Mouse (Mus musculus) forebrain, embryonic 11.5 days (tissue): ENCODE data around the gene Ttf1. TPM values are rescaled to one million over a fixed set of nuclear protein-coding genes. Genes with fewer than 3 reads are reported as not detected.

Experiments
- ATAC-seq: fragments of 200-750 bp; cut with Nextera tagmentation; replicated peaks from 2 replicates; pipeline ENCODE4 v1.8.0; 2017; ENCODE audit warnings: moderate TSS enrichment; ENCODE audit not compliant: low FRiP score
- DNase-seq: peaks from one replicate; pipeline ENCODE4 v3.0.0-alpha.2; 2017; ENCODE audit warnings: low spot score
- H3K27ac ChIP-seq: fragments of 300-500 bp; sonication (generic); 2 replicates; pipeline ENCODE4 v1.5.1; 2014; ENCODE audit warnings: low read depth, low read length
- H3K27me3 ChIP-seq: fragments of 300-500 bp; sonication (generic); 2 replicates; pipeline ENCODE4 v1.6.1; 2014; ENCODE audit warnings: mild to moderate bottlenecking, low read length, mixed read lengths; ENCODE audit not compliant: control insufficient read depth, insufficient read depth
- H3K36me3 ChIP-seq: fragments of 300-500 bp; sonication (generic); 2 replicates; pipeline ENCODE4 v1.6.1; 2014; ENCODE audit warnings: mild to moderate bottlenecking, low read length, moderate library complexity, mixed read lengths; ENCODE audit not compliant: control insufficient read depth, insufficient read depth
- H3K4me1 ChIP-seq: fragments of 300-500 bp; sonication (generic); replicated peaks from 2 replicates; pipeline ENCODE4 v1.6.1; 2014; ENCODE audit warnings: low read length, mixed read lengths; ENCODE audit not compliant: control insufficient read depth, insufficient read depth
- H3K4me2 ChIP-seq: fragments of 300-500 bp; sonication (generic); 2 replicates; pipeline ENCODE4 v1.6.1; 2014; ENCODE audit warnings: low read depth, mild to moderate bottlenecking, low read length, moderate library complexity, mixed read lengths; ENCODE audit not compliant: severe bottlenecking
- H3K4me3 ChIP-seq: fragments of 300-500 bp; sonication (generic); 2 replicates; pipeline ENCODE4 v1.5.1; 2014; ENCODE audit warnings: low read depth, low read length
- H3K9ac ChIP-seq: fragments of 300-500 bp; sonication (generic); 2 replicates; pipeline ENCODE4 v1.6.1; 2014; ENCODE audit warnings: low read length
- H3K9me3 ChIP-seq: fragments of 300-500 bp; sonication (generic); 2 replicates; pipeline ENCODE4 v1.6.1; 2016; ENCODE audit warnings: low read length, mixed read lengths; ENCODE audit not compliant: control insufficient read depth
- WGBS: fragments of 180-500 bp; shearing (Covaris S2); extraction: QIAGEN DNeasy Blood & Tissue Kit; methylation state at CpG from one replicate; pipeline ENCODE4 v1.1.7; 2014; 5-methylcytosine and 5-hydroxymethylcytosine counted together
- polyA plus RNA-seq: library from polyadenylated mRNA; unstranded; fragments of >200 nt; fragmentation: Nextera tagmentation; extraction: Ambion mirVana; gene quantifications from 2 replicates; pipeline ENCODE4 v1.2.1, GENCODE M21; 2014

Ttf1 gene
- polyA plus RNA-seq, 1 experiment from 2014 or later: 13.6 TPM

DNA sequence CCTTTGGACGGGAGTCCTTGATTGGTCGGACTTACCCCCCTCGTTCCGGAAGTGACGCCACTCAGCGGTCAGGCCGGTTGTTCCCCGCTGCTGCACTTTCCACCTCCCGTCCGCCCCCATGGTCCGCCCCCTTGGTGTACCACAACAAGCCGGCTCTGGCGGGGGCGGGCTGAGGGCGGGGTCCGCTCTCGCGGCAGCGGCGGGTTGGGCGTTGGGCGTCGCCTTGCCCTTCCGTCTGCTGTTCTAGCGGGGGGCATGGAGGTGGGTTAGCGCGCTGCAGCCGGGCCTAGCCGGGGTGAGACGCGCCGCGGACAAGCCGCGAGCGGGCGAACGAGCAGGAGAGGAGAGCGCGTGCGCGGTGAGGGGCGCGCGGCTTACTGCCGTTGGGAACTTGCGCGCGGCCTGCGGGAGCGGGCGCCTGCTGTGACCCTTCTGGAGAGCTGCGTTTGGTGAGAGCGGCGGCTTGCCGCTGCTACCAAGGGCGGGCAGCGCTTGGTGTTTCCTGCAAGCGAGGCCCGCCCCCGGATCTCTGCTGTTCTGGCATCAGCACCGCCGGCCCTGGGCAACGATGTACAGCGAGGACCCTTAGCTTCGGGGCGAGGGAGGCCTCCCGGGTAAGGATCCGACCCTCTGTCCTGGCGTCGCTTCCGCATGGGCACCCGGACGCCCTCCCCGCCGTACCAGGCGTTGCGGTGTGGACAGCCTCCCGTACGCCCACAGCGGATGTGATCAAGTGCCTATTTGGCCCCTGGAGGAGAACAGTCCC is 65.1 kb downstream of the Ttf1 start:
- Histone ChIP-seq H3K4me3 (peak overlapping the region; percentile 71), H3K4me1 (peaks cover 2% of the 10 kb centered on the region; the same call in 1 of the 2 replicates), H3K9me3 (no peaks in the 10 kb centered on the region), H3K9ac (peak overlapping the region; percentile 92), H3K27me3 (no peaks in the 10 kb centered on the region), H3K36me3 (no peaks in the 10 kb centered on the region; the same call in 1 of the 2 replicates), H3K27ac (peak overlapping the region; percentile 92), H3K4me2 (peak overlapping the region; percentile 54)
- DNase-seq (peak; percentile 100), ATAC-seq (peak; percentile 98)
- under 1% methylated on average over 76 of the region's 81 CpGs for WGBS

DNA sequence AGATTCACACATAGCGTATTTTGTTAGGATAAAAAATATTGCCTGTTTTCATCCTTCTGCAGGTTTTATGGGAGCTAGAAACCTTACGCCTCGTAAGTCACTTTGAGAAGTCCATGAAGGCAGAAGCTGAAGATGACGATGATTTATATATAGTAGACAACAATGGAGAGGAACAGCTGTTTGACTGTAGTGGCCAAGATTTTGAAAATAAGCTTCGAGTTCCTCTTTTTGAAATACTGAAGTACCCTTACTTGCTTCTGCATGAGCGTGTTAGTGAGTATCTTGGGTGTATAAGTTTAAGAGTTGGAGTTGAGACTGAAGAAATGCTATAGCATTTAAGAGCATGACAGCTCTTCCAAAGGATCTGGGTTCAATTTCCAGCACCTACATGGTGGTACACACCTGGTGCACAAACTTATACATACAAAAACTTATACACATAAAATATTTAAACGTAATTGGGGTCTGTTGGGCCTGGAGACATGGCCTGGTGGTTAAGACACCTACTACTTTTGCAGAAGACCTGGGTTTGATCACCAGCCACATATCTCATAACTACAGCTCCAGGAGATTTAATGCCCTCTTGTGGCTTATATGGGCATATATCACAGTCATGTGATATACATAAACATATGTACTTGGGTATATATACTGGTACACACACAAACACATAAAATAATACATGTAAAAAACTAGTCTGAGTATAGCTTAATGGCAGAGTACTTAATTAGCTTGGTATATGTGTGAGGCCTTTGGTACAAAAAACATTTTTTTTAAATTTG is 70.2 kb downstream of the Ttf1 start:
- no peak for ATAC-seq
- Histone ChIP-seq H3K9ac (no peak overlapping the region), H3K4me2 (no peak overlapping the region), H3K4me3 (no peak overlapping the region), H3K27ac (no peak overlapping the region), H3K36me3 (peaks cover 5% of the 10 kb centered on the region; the same call in 1 of the 2 replicates), H3K9me3 (no peaks in the 10 kb centered on the region), H3K4me1 (peaks cover 2% of the 10 kb centered on the region; the same call in 1 of the 2 replicates), H3K27me3 (no peaks in the 10 kb centered on the region)
- WGBS: 94% methylated on average over 7 of the region's 7 CpGs
- DNase-seq: no peak

DNA sequence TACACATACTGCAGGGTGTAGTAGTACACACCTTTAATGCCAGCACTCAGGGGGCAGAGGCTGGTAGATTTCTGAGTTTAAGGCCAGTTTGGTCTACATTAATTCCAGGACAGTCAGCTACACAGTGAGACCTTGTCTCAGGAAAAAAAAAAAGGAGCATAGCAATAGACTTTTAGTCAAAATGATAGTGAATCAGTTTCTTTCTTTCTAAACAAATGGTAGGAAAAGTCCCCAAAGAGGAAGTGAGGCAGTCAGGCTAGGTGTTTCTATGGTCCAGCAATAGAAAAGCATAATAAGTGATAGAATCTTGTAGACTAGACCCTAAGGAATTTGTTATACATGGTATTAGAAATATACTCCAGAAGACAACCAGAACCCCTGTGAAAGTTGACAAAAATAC is 75.1 kb downstream of the Ttf1 start:
- H3K27me3 ChIP-seq: no peaks in the 10 kb centered on the region
- H3K9ac ChIP-seq: no peak overlapping the region
- DNase-seq: no peak
- peaks cover 5% of the 10 kb centered on the region; the same call in 1 of the 2 replicates for H3K36me3 ChIP-seq
- H3K4me2 ChIP-seq: no peak overlapping the region
- ATAC-seq: no peak
- no peaks in the 10 kb centered on the region for H3K9me3 ChIP-seq
- H3K4me3 ChIP-seq: no peak overlapping the region
- H3K4me1 ChIP-seq: no peaks in the 10 kb centered on the region
- no peak overlapping the region for H3K27ac ChIP-seq

Other genes with a start within 250 kb of the Ttf1 start
- gene Gtf3c4, start 219.9 kb upstream of the Ttf1 start, polyA plus RNA-seq: 36.3 and 36.6 TPM in 2 replicates
- 19.7 and 21.6 TPM in 2 replicates for gene Ddx31, start 219.9 kb upstream of the Ttf1 start, polyA plus RNA-seq
- 2.2 and 3.5 TPM in 2 replicates for gene Barhl1, start 143.6 kb upstream of the Ttf1 start, polyA plus RNA-seq
- gene Cfap77, start 5.2 kb upstream of the Ttf1 start, polyA plus RNA-seq: 0.55 and 0.75 TPM in 2 replicates
- gene Setx, start 63.9 kb downstream of the Ttf1 start, polyA plus RNA-seq: 11.2 and 12.2 TPM in 2 replicates
- gene Ntng2, start 192.7 kb downstream of the Ttf1 start, polyA plus RNA-seq: 1.6 and 2.4 TPM in 2 replicates